Mouse (Mus musculus): ENCODE data around the gene Rgs7. TPM values are rescaled to one million over a fixed set of nuclear protein-coding genes. Genes with fewer than 3 reads are reported as not detected.

Rgs7 gene
- polyA plus RNA-seq, 1 experiment from 2014 or later: not detected

DNA sequence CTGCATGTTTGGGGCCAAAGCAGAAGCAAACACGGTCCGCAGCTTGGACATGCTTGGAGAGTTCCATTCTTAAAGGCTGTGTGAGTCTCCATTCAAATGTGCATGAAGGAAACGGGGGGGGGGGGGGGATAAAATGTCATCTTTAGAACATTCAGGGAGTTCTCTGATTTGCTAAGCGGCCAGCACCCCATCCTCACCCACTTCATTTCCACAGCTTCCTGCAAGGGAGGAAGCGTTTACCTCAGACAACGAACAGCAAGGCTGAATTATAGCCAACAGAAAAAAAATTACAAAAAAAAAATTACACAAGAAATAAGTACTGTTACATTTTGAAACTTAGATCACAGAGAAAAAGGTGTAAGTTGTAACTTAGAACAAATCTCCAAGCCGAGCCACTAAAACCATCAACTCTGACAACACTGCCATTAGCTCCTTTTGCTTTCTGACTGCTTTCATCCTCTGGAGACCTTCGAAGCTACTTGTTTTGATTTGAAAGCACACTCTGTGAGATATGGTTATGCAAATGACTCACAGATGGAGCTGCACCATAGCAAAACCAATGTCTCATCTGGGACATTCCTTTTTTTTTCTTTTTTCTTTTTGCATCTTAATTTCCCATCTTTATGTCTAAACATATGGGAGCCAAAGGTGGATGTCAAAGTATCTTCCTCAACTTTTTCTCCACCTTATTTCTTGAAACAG is 23.1 kb downstream of the Rgs7 start:
- Histone ChIP-seq H3K9me3 (replicated peaks) (no peaks in the 10 kb centered on the region), H3K36me3 (no peaks in the 10 kb centered on the region), H3K27me3 (ENCODE audit: low read depth, poor library complexity, severe bottlenecking) (no peaks in the 10 kb centered on the region), H3K4me1 (no peaks in the 10 kb centered on the region), H3K27ac (no peak overlapping the region), H3K4me3 (no peak overlapping the region)
- DNase-seq (ENCODE audit: low spot score): no peak
- 71% methylated on average over 8 of the region's 8 CpGs for WGBS

DNA sequence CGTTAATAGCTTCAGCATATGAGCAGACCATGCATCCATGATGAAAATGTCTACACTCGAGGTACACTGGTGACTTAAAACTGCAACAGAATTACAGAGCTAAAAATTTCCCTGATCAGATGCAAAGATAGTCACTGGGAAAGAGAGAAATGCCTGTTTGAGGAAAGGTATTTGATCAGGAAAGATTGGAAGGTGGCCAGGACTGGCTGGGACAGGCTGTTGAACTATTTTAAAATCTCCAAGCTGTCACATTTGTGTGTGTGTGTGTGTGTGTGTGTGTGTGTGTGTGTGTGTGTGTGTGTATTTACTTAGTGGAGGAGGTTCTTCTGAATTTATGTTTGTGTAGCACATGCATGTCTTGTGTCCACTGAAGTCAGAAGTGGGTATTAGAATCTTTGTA is 27.7 kb downstream of the Rgs7 start:
- 86% methylated on average over 2 of the region's 2 CpGs for WGBS
- Histone ChIP-seq H3K4me1 (no peaks in the 10 kb centered on the region), H3K4me3 (no peak overlapping the region), H3K9me3 (replicated peaks) (no peaks in the 10 kb centered on the region), H3K27ac (no peak overlapping the region), H3K36me3 (no peaks in the 10 kb centered on the region), H3K27me3 (ENCODE audit: low read depth, poor library complexity, severe bottlenecking) (no peaks in the 10 kb centered on the region)
- no peak for DNase-seq (ENCODE audit: low spot score)

DNA sequence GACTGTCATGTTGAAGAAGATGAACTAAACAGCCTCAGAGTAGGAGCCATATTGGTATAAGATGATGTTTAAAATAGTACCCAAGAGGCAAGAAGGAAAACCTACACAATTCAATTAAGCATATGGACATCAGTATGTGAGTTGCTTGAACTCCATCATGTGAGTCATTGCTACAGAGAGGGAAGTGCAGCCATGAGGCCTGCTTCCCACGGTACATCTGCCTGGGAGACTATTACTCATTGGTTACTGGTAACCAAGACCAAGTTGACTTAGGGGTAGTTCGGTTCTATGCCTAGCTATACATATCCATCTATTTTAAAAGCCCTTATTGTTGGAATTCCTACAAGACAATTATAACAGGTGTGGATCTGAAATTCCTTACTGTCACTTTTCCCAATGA is 29.9 kb downstream of the Rgs7 start:
- Histone ChIP-seq H3K27me3 (ENCODE audit: low read depth, poor library complexity, severe bottlenecking) (no peaks in the 10 kb centered on the region), H3K27ac (no peak overlapping the region), H3K36me3 (no peaks in the 10 kb centered on the region), H3K4me3 (no peak overlapping the region), H3K4me1 (no peaks in the 10 kb centered on the region), H3K9me3 (replicated peaks) (no peaks in the 10 kb centered on the region)
- DNase-seq (ENCODE audit: low spot score): no peak
- WGBS: 90% methylated on average over 2 of the region's 2 CpGs

DNA sequence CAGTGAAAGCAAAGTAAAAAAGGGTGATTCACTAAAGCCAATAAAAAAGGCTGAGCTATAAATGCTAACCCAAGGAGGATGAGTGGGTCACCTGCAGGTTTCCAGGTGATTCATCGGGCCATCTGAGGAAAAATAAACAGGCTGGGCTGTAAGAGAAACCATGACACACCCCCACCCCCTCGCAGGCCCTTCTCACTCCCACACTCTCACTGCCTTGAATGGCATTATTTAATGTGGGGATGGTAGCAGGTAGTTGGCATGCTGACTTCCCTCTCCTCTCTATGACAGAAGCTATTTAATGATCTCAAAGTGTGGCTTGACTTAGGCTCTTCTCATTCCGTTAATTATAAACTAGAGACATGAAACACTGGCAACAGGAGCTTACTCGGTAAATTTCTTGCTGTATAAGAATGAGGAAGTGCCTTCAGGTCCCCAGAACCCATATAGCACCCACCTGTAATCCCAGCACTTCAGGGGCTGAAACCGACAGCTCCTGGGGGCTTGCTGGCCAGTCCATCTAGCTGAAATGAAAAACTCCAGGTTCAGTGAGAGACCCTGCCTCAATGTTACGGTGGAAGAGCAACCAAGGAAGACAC is 38.2 kb downstream of the Rgs7 start:
- no peak for DNase-seq (ENCODE audit: low spot score)
- Histone ChIP-seq H3K9me3 (replicated peaks) (no peaks in the 10 kb centered on the region), H3K4me3 (no peak overlapping the region), H3K27me3 (ENCODE audit: low read depth, poor library complexity, severe bottlenecking) (no peaks in the 10 kb centered on the region), H3K4me1 (no peaks in the 10 kb centered on the region), H3K36me3 (no peaks in the 10 kb centered on the region), H3K27ac (no peak overlapping the region)
- whole genome bisulfite sequencing: 90% methylated on average over 6 of the region's 6 CpGs

DNA sequence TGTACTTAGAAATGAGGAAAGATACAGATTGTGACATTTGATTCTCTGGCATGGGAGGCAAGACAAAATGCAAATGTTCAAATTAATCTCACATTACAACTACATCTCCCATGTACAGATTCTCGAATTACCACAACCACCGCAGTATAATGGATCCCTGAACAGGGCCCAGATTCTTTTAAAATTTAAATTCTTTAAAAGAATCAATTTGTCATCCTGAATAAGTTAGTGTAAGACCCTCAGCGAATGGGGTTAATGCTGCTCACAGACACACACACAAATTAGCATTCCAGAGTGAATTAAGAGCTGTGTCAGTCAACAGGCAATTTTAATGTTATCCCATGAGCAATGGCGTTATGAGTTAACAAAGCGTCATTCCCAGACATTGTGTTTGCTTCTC is 44.3 kb downstream of the Rgs7 start:
- no peaks in the 10 kb centered on the region for H3K9me3 ChIP-seq (replicated peaks)
- H3K27me3 ChIP-seq (ENCODE audit: low read depth, poor library complexity, severe bottlenecking): no peaks in the 10 kb centered on the region
- H3K4me3 ChIP-seq: no peak overlapping the region
- no peak overlapping the region for H3K27ac ChIP-seq
- WGBS: 83% methylated on average over 5 of the region's 5 CpGs
- H3K36me3 ChIP-seq: no peaks in the 10 kb centered on the region
- H3K4me1 ChIP-seq: no peaks in the 10 kb centered on the region
- DNase-seq (ENCODE audit: low spot score): no peak

DNA sequence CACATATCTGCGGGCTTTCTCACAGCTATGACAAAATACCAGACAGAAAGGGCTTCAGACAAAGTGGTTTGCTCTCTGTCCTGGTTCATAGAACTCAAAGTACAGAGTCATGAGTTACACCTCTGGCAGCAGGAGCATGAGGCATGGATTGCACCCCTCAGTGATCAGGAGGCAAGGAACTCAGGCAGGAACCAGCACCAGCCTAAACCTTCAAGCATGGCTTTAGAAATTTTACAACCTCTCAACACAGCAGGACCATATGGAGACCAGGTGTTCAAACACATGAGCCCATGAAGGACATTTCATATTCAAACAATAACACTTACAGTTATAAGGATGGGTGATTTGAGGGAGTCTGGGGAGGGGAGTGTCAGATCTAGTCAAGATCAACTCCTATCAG is 49.4 kb downstream of the Rgs7 start:
- no peak overlapping the region for H3K4me3 ChIP-seq
- 90% methylated on average over 1 of the region's 1 CpGs for WGBS

DNA sequence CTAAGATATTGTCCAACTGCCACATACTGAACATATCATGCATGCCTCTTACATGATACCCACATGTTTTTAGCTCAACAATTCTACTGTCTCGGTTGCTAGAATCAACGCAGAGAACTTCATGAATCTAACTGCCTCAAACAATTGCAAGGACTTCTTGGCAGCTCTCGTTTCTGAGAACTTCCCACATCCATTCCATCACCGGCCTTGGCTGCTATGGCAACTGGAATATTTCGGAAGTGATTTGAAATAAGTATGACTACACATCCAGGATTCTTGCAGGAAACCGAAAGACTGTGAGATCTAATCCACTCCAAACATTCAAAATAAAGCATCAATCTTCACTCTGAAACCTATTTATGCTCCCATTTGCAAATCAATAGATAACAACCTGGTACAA is 50.3 kb downstream of the Rgs7 start:
- no peak overlapping the region for H3K27ac ChIP-seq
- no peak overlapping the region for H3K4me3 ChIP-seq
- H3K27me3 ChIP-seq (ENCODE audit: low read depth, poor library complexity, severe bottlenecking): no peaks in the 10 kb centered on the region
- DNase-seq (ENCODE audit: low spot score): no peak
- no peaks in the 10 kb centered on the region for H3K36me3 ChIP-seq
- 0 out of 2 replicates have a peak, but pooled peaks cover 2% of the 10 kb centered on the region for H3K4me1 ChIP-seq
- no peaks in the 10 kb centered on the region for H3K9me3 ChIP-seq (replicated peaks)
- WGBS: 92% methylated on average over 6 of the region's 6 CpGs

More for the DNA sequence above, 49.4 kb downstream of the Rgs7 start:
- H3K27me3 ChIP-seq (ENCODE audit: low read depth, poor library complexity, severe bottlenecking): no peaks in the 10 kb centered on the region
- 0 out of 2 replicates have a peak, but pooled peaks cover 2% of the 10 kb centered on the region for H3K4me1 ChIP-seq
- H3K27ac ChIP-seq: no peak overlapping the region
- no peaks in the 10 kb centered on the region for H3K36me3 ChIP-seq
- DNase-seq (ENCODE audit: low spot score): no peak
- no peaks in the 10 kb centered on the region for H3K9me3 ChIP-seq (replicated peaks)

DNA sequence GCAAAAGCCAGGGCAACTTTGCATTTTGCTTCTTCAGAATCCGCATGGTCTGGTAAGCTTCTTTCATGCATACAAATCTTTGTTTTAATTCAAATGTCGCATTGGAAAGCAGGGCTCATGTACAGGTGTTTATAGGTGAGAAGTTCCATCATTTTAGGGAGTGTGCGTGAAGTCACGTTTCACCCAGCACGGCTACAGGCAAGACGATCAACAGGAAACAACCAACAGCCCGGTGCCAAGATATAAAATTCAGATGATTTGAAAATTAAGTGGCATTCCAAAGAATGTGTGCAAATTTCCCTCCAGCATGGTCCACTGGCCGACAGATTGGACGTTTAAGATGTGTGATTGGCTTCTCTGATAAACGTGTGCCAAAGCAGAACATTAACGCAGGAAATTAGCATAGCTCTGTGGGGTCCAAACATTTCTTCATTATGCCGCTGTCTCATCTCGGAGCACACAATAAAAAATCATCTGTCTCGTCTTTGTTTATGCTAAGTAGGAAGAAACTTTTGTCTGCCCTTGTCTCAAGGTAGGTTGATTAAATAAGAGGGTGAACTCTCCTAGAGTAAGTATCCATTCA is 58.6 kb downstream of the Rgs7 start:
- DNase-seq (ENCODE audit: low spot score): no peak
- H3K27ac ChIP-seq: no peak overlapping the region
- no peaks in the 10 kb centered on the region for H3K36me3 ChIP-seq
- H3K27me3 ChIP-seq (ENCODE audit: low read depth, poor library complexity, severe bottlenecking): no peaks in the 10 kb centered on the region
- WGBS: 92% methylated on average over 14 of the region's 14 CpGs
- H3K4me1 ChIP-seq: 0 out of 2 replicates have a peak, but pooled peaks cover 3% of the 10 kb centered on the region
- H3K4me3 ChIP-seq: no peak overlapping the region
- no peaks in the 10 kb centered on the region for H3K9me3 ChIP-seq (replicated peaks)

DNA sequence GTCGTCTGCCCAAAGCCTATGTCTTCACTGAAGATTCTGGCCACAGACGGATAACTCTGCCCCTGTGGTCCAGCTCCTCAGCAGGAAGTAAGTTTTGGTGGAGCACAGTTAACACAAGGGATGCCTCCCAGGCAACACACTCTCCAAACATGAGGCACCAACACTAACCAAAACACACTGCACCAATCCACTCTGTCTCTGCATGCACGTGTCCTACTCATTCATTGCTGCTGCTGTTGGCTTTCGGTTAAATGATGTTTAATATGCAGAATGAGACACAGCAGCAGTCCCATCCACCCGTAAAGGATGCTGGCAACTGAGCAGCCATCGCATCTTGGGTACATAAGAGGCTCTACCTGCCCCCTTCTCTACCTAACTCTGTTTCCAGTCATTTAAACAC is 59.2 kb downstream of the Rgs7 start:
- Histone ChIP-seq H3K27ac (no peak overlapping the region), H3K4me3 (no peak overlapping the region), H3K36me3 (no peaks in the 10 kb centered on the region), H3K9me3 (replicated peaks) (no peaks in the 10 kb centered on the region), H3K27me3 (ENCODE audit: low read depth, poor library complexity, severe bottlenecking) (no peaks in the 10 kb centered on the region), H3K4me1 (0 out of 2 replicates have a peak, but pooled peaks cover 3% of the 10 kb centered on the region)
- DNase-seq (ENCODE audit: low spot score): no peak
- 84% methylated on average over 6 of the region's 6 CpGs for WGBS

DNA sequence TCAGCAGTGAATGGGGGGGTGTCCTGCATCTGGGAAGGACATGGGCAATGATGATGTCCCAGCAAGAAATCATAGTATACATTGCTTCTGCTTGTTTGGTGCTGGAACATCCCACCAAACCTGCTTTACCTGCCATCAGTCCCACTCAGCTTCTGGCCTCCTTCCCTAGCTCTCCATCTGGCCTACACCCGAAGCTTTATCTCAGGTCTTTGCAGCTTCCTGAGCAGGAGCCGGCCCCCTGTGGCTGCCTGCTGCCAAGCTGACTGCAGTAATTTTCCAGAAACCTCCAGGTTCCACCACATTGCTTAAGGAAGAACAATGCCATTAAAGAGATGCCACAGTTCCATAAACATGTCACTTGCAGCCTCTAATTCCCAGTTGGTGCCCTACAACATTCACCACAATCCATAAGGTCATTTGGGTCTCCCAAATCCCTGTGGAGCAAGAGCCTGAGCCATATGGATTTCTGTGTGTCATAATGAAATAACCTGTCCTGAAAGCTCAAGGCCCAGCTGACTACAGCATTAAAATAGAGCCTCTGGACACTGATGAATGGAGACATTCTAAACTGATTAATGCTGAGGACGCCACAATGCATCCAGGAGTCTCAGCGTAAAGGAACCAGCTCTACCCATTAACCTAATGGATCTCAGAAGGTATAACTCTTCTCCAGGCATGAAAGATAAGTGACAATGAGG is 60.8 kb downstream of the Rgs7 start:
- Histone ChIP-seq H3K9me3 (replicated peaks) (no peaks in the 10 kb centered on the region), H3K27ac (no peak overlapping the region), H3K27me3 (ENCODE audit: low read depth, poor library complexity, severe bottlenecking) (no peaks in the 10 kb centered on the region), H3K4me1 (0 out of 2 replicates have a peak, but pooled peaks cover 3% of the 10 kb centered on the region), H3K4me3 (no peak overlapping the region), H3K36me3 (no peaks in the 10 kb centered on the region)
- no peak for DNase-seq (ENCODE audit: low spot score)
- WGBS: 52% methylated on average over 4 of the region's 4 CpGs

DNA sequence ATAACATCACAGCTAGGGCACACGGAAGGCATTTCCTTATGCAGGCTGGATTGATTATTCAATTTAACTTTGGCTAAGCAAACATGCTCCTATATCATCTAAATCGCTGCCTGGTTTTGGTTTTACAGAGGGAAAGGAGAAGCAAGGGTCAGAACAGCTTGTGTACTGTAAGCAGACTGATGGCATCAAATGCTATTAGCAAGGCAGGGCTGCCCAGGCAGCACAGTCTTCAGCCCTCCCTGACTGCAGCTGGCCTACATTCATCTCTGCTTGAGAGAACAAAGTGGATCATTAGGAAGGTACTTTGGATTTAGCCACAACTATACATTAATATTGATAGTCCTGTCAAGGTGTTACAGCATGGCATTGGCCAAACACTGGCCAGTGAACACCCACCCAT is 65.2 kb downstream of the Rgs7 start:
- Histone ChIP-seq H3K36me3 (no peaks in the 10 kb centered on the region), H3K27ac (no peak overlapping the region), H3K9me3 (replicated peaks) (no peaks in the 10 kb centered on the region), H3K4me1 (0 out of 2 replicates have a peak, but pooled peaks cover 3% of the 10 kb centered on the region), H3K4me3 (no peak overlapping the region), H3K27me3 (ENCODE audit: low read depth, poor library complexity, severe bottlenecking) (no peaks in the 10 kb centered on the region)
- WGBS: 78% methylated on average over 2 of the region's 2 CpGs
- DNase-seq (ENCODE audit: low spot score): no peak

DNA sequence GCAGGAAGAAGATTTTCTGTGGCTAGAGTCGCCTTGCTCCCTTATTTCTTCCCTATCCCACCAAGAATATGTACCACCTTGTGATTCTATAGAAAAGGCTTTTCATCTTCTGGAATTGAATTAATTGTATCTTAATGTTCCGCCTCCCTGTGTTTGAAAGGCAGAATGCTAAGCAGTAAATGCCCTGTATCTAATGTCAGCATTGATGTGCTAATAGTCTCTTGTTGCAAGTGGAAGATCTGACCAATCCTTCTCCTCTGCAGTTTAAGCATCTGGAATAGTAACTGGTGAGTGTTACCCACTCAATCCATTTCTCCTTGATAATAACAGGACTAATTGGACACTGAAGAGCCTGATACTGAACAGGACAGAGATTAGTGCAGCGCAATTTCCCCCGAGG is 65.9 kb downstream of the Rgs7 start:
- Histone ChIP-seq H3K36me3 (no peaks in the 10 kb centered on the region), H3K27ac (no peak overlapping the region), H3K4me1 (0 out of 2 replicates have a peak, but pooled peaks cover under 1% of the 10 kb centered on the region), H3K4me3 (no peak overlapping the region), H3K27me3 (ENCODE audit: low read depth, poor library complexity, severe bottlenecking) (no peaks in the 10 kb centered on the region), H3K9me3 (replicated peaks) (no peaks in the 10 kb centered on the region)
- no peak for DNase-seq (ENCODE audit: low spot score)
- WGBS: 91% methylated on average over 4 of the region's 4 CpGs

DNA sequence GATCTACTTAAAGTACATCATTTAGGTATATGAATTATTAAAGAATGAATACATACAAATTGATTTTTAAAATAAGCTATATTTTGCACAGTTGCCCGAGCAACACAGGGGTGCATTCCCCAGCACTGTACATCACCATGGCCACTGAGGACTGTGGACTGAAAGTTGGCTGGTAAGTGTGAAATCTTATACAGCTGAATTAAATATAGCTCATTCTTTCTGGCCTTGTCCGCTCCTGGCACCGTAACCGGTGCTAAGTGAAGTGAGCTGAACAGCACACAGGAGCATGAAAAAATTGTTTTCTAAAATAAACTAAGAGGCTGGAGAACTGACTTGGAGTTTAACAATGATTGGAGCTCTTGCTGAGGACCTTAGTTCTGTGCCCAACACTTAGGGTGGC is 71.4 kb downstream of the Rgs7 start:
- WGBS: 97% methylated on average over 4 of the region's 4 CpGs
- no peaks in the 10 kb centered on the region for H3K36me3 ChIP-seq
- no peak overlapping the region for H3K4me3 ChIP-seq
- no peaks in the 10 kb centered on the region for H3K9me3 ChIP-seq (replicated peaks)
- no peak overlapping the region for H3K27ac ChIP-seq
- DNase-seq (ENCODE audit: low spot score): no peak
- no peaks in the 10 kb centered on the region for H3K27me3 ChIP-seq (ENCODE audit: low read depth, poor library complexity, severe bottlenecking)
- no peaks in the 10 kb centered on the region for H3K4me1 ChIP-seq

Measured in limb, embryonic 10.5 days (tissue).